Mouse (Mus musculus) heart, postnatal 0 days (tissue): ENCODE results near the gene Nt5m.

Experiments
- CTCF ChIP-seq: IDR thresholded peaks from 2 replicates; pipeline ENCODE4 v1.5.1; 2016; ENCODE audit warnings: antibody characterized with exemption, control low read depth, low read depth
- EP300 ChIP-seq: IDR thresholded peaks from 2 replicates; pipeline ENCODE4 v1.6.1; 2016; ENCODE audit warnings: antibody characterized with exemption, low read depth

GRCm38 (mm10) chr11:59908446-59908845 is 69.2 kb downstream of the Nt5m start:
- no peak for TF ChIP-seq CTCF
- TF ChIP-seq EP300 = no peak
